Mouse (Mus musculus) limb, embryonic 10.5 days (tissue): ENCODE data around the gene Adk. TPM values are rescaled to one million over a fixed set of nuclear protein-coding genes. Genes with fewer than 3 reads are reported as not detected.
A peak's percentile ranks its signal among the peaks of the same experiment; 100 is the strongest.

Source experiments
- DNase-seq: peaks from one replicate; pipeline ENCODE4 v3.0.0-alpha.2; 2017; ENCODE audit warnings: low spot score
- H3K27ac ChIP-seq: fragments of 300-500 bp; sonication (generic); 2 replicates; pipeline ENCODE4 v1.5.1; 2016; ENCODE audit warnings: mild to moderate bottlenecking
- H3K27me3 ChIP-seq: fragments of 300-500 bp; sonication (generic); 2 replicates; pipeline ENCODE4 v1.6.1; 2016; ENCODE audit warnings: low read depth, mild to moderate bottlenecking; ENCODE audit not compliant: poor library complexity, severe bottlenecking
- H3K36me3 ChIP-seq: fragments of 300-500 bp; sonication (generic); 2 replicates; pipeline ENCODE4 v1.6.1; 2016; ENCODE audit warnings: mild to moderate bottlenecking, moderate library complexity
- H3K4me1 ChIP-seq: fragments of 300-500 bp; sonication (generic); 2 replicates; pipeline ENCODE4 v1.6.1; 2016
- H3K4me3 ChIP-seq: fragments of 300-500 bp; sonication (generic); 2 replicates; pipeline ENCODE4 v1.5.1; 2016; ENCODE audit warnings: mild to moderate bottlenecking, moderate library complexity
- H3K9me3 ChIP-seq: fragments of 300-500 bp; sonication (generic); replicated peaks from 2 replicates; pipeline ENCODE4 v1.6.1; 2016; ENCODE audit warnings: mild to moderate bottlenecking
- WGBS: fragments of 180-500 bp; shearing (Covaris S2); methylation state at CpG from one replicate; pipeline ENCODE4 v1.1.7; 2016; 5-methylcytosine and 5-hydroxymethylcytosine counted together
- polyA plus RNA-seq: library from polyadenylated mRNA; unstranded; fragments of >200 nt; fragmentation: Nextera tagmentation; extraction: Ambion mirVana; gene quantifications from 2 replicates; pipeline ENCODE4 v1.2.1, GENCODE M21; 2016

The Adk gene
- polyA plus RNA-seq, 1 experiment from 2014 or later, result 170 TPM

DNA sequence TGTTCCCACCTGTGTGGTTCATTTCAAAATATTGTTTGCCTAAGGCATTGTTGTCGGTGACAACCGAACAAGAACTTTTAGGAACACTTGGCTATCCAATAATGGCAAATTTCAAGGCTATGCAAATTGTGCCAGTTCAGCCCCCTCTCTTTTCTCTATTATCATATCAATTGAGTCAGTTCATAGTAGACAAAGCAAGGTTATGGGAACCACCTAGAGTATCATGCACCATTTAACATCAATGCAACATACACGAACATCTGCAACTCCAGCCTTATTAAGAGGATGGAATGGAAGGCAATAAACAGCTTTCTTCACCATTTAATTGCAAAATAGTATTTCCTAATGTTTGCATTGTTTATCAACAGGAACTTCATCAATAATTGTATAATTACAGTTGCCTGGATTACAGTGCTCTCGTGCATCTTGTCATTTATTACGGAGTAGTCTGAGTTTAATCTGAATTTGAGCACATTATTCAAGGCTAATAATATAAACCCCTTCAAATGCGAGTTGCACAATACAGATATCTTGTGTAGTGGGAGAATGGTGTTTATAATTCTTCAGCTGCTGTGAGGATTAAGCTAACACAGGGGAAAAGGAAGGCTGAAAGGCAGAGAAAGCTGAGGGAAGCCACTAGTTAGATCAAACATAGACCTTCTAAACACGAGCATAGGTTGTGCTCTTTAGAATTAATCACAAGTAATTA lies 358.5 kb downstream of the Adk start:
- 94% methylated on average over 7 of the region's 7 CpGs for WGBS
- H3K9me3 ChIP-seq, result no peaks in the 10 kb centered on the region
- peaks cover 9% of the 10 kb centered on the region for H3K4me1 ChIP-seq
- H3K27ac ChIP-seq, result no peak overlapping the region
- H3K36me3 ChIP-seq, result peaks cover 3% of the 10 kb centered on the region; the same call in 1 of the 2 replicates
- DNase-seq, result no peak
- H3K4me3 ChIP-seq, result no peak overlapping the region
- no peaks in the 10 kb centered on the region for H3K27me3 ChIP-seq

DNA sequence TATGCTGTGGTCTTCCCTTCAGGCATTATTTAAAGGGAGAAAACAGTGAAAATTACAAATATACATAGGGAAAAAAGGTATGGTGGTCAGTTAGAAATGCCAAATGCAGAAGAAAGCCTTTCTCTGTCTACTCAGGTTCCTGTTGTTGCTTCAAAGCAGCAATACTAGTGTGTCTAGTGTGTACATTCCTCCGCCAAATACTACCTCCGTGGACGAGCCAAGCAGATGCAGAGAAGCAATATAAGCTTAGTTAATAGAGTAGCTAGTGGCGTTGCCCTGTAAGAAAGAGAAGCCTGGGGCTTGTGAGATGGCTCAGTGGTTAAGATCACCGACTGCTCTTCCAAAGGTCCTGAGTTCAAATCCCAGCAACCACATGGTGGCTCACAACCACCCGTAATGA lies 359.1 kb downstream of the Adk start:
- no peak overlapping the region for H3K4me3 ChIP-seq
- H3K27me3 ChIP-seq, result no peaks in the 10 kb centered on the region
- H3K4me1 ChIP-seq, result peaks cover 9% of the 10 kb centered on the region
- DNase-seq, result no peak
- peaks cover 3% of the 10 kb centered on the region; the same call in 1 of the 2 replicates for H3K36me3 ChIP-seq
- 93% methylated on average over 6 of the region's 6 CpGs for WGBS
- no peak overlapping the region for H3K27ac ChIP-seq
- no peaks in the 10 kb centered on the region for H3K9me3 ChIP-seq

- no peak for DNase-seq
- 76% methylated on average over 7 of the region's 7 CpGs for WGBS
Observed at GRCm38 (mm10) chr14:21418332-21418731, 366.0 kb downstream of the Adk start.

GRCm38 (mm10) chr14:21427369-21427768 lies 375.0 kb downstream of the Adk start:
- no peaks in the 10 kb centered on the region for H3K27me3 ChIP-seq
- H3K4me1 ChIP-seq, result peaks cover 28% of the 10 kb centered on the region
- peaks cover 18% of the 10 kb centered on the region; the same call in 1 of the 2 replicates for H3K36me3 ChIP-seq
- WGBS, result 89% methylated on average over 7 of the region's 7 CpGs
- H3K4me3 ChIP-seq, result no peak overlapping the region
- no peaks in the 10 kb centered on the region for H3K9me3 ChIP-seq
- DNase-seq, result no peak
- 0 out of 2 replicates have a peak overlapping the region, but pooled peaks have one; percentile 30 for H3K27ac ChIP-seq

More at GRCm38 (mm10) chr14:21418332-21418731, 366.0 kb downstream of the Adk start:
- H3K9me3 ChIP-seq, result no peaks in the 10 kb centered on the region
- peaks cover 50% of the 10 kb centered on the region for H3K4me1 ChIP-seq
- H3K27ac ChIP-seq, result peak overlapping the region; percentile 63
- H3K36me3 ChIP-seq, result no peaks in the 10 kb centered on the region
- no peak overlapping the region for H3K4me3 ChIP-seq
- H3K27me3 ChIP-seq, result no peaks in the 10 kb centered on the region

GRCm38 (mm10) chr14:21433415-21433814 lies 381.0 kb downstream of the Adk start:
- peaks cover 15% of the 10 kb centered on the region; the same call in 1 of the 2 replicates for H3K36me3 ChIP-seq
- DNase-seq, result no peak
- WGBS, result 89% methylated on average over 4 of the region's 4 CpGs
- no peaks in the 10 kb centered on the region for H3K27me3 ChIP-seq
- no peaks in the 10 kb centered on the region for H3K9me3 ChIP-seq
- H3K4me1 ChIP-seq, result peaks cover 24% of the 10 kb centered on the region
- H3K4me3 ChIP-seq, result no peak overlapping the region
- no peak overlapping the region; the same call in 1 of the 2 replicates for H3K27ac ChIP-seq

DNA sequence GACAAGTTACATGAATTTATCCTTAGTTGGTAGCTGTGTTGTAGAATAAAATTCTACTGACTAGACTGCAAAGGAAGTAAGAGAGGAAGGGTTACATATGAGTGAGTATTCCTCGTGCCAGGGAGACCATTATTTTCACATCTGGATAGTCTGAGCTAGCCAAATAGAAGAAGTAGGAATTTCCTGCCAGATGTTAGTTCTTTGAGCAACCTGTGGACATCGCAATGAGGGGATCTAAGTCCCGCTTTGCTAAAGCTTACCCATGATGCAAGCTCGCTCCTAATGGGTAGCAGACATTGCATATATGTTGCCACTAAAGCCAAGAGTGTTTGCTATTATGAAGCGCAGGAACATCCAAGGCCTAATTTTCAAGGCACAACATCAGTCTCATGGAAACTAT lies 381.6 kb downstream of the Adk start:
- Histone ChIP-seq H3K27me3 (no peaks in the 10 kb centered on the region), H3K27ac (peak overlapping the region; percentile 75; the same call in 1 of the 2 replicates), H3K4me1 (peaks cover 27% of the 10 kb centered on the region), H3K36me3 (peaks cover 15% of the 10 kb centered on the region; the same call in 1 of the 2 replicates), H3K4me3 (no peak overlapping the region), H3K9me3 (no peaks in the 10 kb centered on the region)
- no peak for DNase-seq
- WGBS, result 55% methylated on average over 5 of the region's 5 CpGs

- H3K4me1 ChIP-seq, result peaks cover 34% of the 10 kb centered on the region
- H3K27ac ChIP-seq, result peak overlapping the region; percentile 75
- no peaks in the 10 kb centered on the region for H3K27me3 ChIP-seq
- H3K9me3 ChIP-seq, result no peaks in the 10 kb centered on the region
- DNase-seq, result no peak
- peaks cover 15% of the 10 kb centered on the region; the same call in 1 of the 2 replicates for H3K36me3 ChIP-seq
- 47% methylated on average over 9 of the region's 9 CpGs for WGBS
- H3K4me3 ChIP-seq, result no peak overlapping the region
Observed at GRCm38 (mm10) chr14:21434686-21435085, 382.3 kb downstream of the Adk start.

GRCm38 (mm10) chr14:21439785-21440184 lies 387.4 kb downstream of the Adk start:
- Histone ChIP-seq H3K9me3 (no peaks in the 10 kb centered on the region), H3K4me1 (peaks cover 48% of the 10 kb centered on the region), H3K36me3 (peaks cover 6% of the 10 kb centered on the region; the same call in 1 of the 2 replicates), H3K27ac (peak overlapping the region; percentile 81), H3K27me3 (no peaks in the 10 kb centered on the region), H3K4me3 (no peak overlapping the region)
- WGBS, result 35% methylated on average over 4 of the region's 4 CpGs
- peak; percentile 60 for DNase-seq

DNA sequence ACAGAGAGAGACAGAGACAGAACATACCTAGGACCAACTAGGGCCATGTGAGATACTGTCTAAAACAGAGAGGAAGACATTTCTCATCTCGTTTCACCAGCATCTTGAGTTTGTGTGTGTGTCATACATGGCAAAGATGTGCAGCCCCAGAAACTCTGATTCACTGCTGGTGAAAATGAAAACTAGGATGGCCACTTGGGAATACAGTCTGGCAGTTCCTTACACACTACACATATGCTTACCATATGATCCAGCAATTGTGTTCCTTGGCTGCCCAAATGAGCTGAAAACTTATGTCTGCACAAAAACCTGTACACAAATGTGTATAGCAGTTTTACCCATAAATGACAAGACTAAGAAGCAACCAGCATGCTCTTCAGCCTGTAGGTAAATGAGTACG lies 388.2 kb downstream of the Adk start:
- WGBS, result 92% methylated on average over 2 of the region's 2 CpGs

DNA sequence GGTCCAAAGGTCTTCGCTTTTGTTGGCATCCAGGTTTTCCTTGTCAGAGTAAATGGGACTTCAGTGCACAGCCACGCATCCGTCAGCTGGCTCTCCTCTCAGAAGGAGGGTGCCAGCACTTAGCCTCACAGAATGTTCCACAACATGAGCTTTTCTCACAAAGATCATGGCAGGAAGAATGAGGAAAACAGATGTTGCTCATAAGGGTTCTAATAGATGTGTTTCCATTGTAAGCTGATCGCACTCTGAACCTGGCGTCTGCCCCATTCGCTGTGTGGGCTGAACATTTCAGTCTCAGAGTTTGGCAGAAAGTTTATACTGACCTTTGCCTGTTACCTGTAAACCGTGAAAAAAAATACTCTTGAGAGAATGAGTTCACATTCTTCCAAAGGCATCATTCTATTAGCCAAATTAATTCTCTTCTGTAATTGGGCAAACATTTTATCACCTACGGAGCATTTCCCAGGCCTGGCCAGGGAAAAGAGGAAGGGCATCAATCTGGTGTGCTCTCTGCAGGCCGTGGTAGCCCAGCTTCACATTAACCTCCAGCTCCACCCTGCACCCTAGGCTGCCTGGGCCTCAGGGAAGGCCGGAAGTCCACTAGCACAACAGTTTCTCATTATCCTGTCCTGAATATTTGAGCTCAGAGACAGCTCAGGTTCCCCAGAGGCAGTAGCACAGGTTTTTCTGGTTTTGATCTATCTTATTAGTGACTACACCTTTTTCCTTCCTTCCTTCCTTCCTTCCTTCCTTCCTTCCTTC lies 389.6 kb downstream of the Adk start:
- H3K4me3 ChIP-seq, result no peak overlapping the region
- H3K27ac ChIP-seq, result peak overlapping the region; percentile 81
- peaks cover 42% of the 10 kb centered on the region for H3K4me1 ChIP-seq
- no peaks in the 10 kb centered on the region for H3K27me3 ChIP-seq
- peak; percentile 58 for DNase-seq
- 52% methylated on average over 10 of the region's 10 CpGs for WGBS
- no peaks in the 10 kb centered on the region for H3K9me3 ChIP-seq
- peaks cover 6% of the 10 kb centered on the region; the same call in 1 of the 2 replicates for H3K36me3 ChIP-seq

More for the DNA sequence above, 388.2 kb downstream of the Adk start:
- Histone ChIP-seq H3K36me3 (peaks cover 6% of the 10 kb centered on the region; the same call in 1 of the 2 replicates), H3K27me3 (no peaks in the 10 kb centered on the region), H3K9me3 (no peaks in the 10 kb centered on the region), H3K27ac (peak overlapping the region; percentile 81), H3K4me1 (peaks cover 42% of the 10 kb centered on the region), H3K4me3 (no peak overlapping the region)
- no peak for DNase-seq

DNA sequence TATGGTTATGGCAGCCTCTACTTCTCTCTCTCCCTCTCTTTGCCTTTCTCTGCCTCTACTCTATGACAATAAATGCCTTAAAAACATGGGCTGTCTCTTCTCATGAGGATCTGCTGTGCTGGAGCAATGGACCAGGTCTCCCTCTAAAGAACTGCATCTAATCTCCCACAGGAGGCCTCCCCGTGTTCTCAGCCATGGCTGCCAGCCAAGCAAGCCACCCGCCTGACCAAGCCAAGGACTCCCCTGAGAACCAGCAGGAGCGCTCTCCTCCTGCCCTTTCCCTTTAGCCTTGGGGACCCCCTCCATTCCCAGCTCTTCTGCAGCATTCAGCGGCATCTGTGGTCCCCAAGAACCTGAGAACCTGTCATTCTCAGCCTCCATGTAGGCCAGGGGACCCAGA lies 400.2 kb downstream of the Adk start:
- Histone ChIP-seq H3K9me3 (no peaks in the 10 kb centered on the region), H3K4me3 (no peak overlapping the region), H3K27ac (0 out of 2 replicates have a peak overlapping the region, but pooled peaks have one; percentile 10), H3K4me1 (peaks cover 10% of the 10 kb centered on the region; the same call in 1 of the 2 replicates), H3K36me3 (peaks cover 4% of the 10 kb centered on the region; the same call in 1 of the 2 replicates), H3K27me3 (no peaks in the 10 kb centered on the region)
- WGBS, result 83% methylated on average over 4 of the region's 4 CpGs
- DNase-seq, result no peak

- H3K4me1 ChIP-seq, result peaks cover 21% of the 10 kb centered on the region
- H3K27ac ChIP-seq, result no peak overlapping the region
- no peaks in the 10 kb centered on the region for H3K27me3 ChIP-seq
- H3K36me3 ChIP-seq, result peaks cover 4% of the 10 kb centered on the region; the same call in 1 of the 2 replicates
- 90% methylated on average over 2 of the region's 2 CpGs for WGBS
- no peaks in the 10 kb centered on the region for H3K9me3 ChIP-seq
- no peak for DNase-seq
- H3K4me3 ChIP-seq, result no peak overlapping the region
Observed at GRCm38 (mm10) chr14:21453896-21454295, 401.5 kb downstream of the Adk start.
